Mouse (Mus musculus) MEL (cell line): ENCODE measurements around the gene Gosr2. TPM values are rescaled to one million over a fixed set of nuclear protein-coding genes. Genes with fewer than 3 reads are reported as not detected.

Source experiments
- DNase-seq: peaks from one replicate; pipeline ENCODE4 v3.0.0; 2011; ENCODE audit warnings: low read depth, low spot score
- H3K27ac ChIP-seq: 2 replicates; pipeline ENCODE4 v1.5.1; 2012; ENCODE audit warnings: low read depth, mild to moderate bottlenecking, control low read depth, low read length, moderate library complexity; ENCODE audit not compliant: control insufficient read depth
- H3K27me3 ChIP-seq, 2 experiments: fragments of 150-350 bp in 1 of 2; sonication (generic) in 1 of 2; 2 replicates each; pipeline ENCODE4 v1.6.1; 2012; ENCODE audit warnings: low read length in 2 of 2, mild to moderate bottlenecking in 2 of 2, improper control_type of control experiment in 1 of 2, moderate library complexity in 1 of 2; ENCODE audit not compliant: insufficient read depth in 2 of 2, control insufficient read depth in 1 of 2
- H3K36me3 ChIP-seq, 2 experiments: 2 replicates each; pipeline ENCODE4 v1.6.1; 2012 to 2014; ENCODE audit warnings: low read length in 2 of 2, improper control_type of control experiment in 1 of 2, inconsistent platforms in 1 of 2, mild to moderate bottlenecking in 1 of 2; ENCODE audit not compliant: insufficient read depth in 2 of 2, control insufficient read depth in 1 of 2
- H3K4me1 ChIP-seq, 2 experiments: fragments of 150-350 bp in 1 of 2; sonication (generic) in 1 of 2; 2 replicates each; pipeline ENCODE4 v1.6.1; 2012; ENCODE audit warnings: low read length in 2 of 2, improper control_type of control experiment in 1 of 2, mild to moderate bottlenecking in 1 of 2; ENCODE audit not compliant: insufficient read depth in 2 of 2, control insufficient read depth in 1 of 2
- H3K4me3 ChIP-seq, 2 experiments: fragments of 150-350 bp in 1 of 2; sonication (generic) in 1 of 2; 2 replicates each; pipeline ENCODE4 v1.5.1; 2012; ENCODE audit warnings: low read depth in 2 of 2, low read length in 2 of 2, mild to moderate bottlenecking in 2 of 2, moderate library complexity in 2 of 2, control low read depth in 1 of 2, improper control_type of control experiment in 1 of 2; ENCODE audit not compliant: control insufficient read depth in 1 of 2, insufficient read depth in 1 of 2
- H3K79me2 ChIP-seq: 2 replicates; pipeline ENCODE4 v1.6.1; 2012; ENCODE audit warnings: mild to moderate bottlenecking, low read length, moderate library complexity; ENCODE audit not compliant: control insufficient read depth, poor library complexity, insufficient read depth
- H3K9ac ChIP-seq: 2 replicates; pipeline ENCODE4 v1.6.1; 2012; ENCODE audit warnings: low read depth, mild to moderate bottlenecking, control low read depth, low read length, moderate library complexity; ENCODE audit not compliant: control insufficient read depth, poor library complexity, severe bottlenecking
- H3K9me3 ChIP-seq: fragments of 150-350 bp; sonication (generic); replicated peaks from 2 replicates; pipeline ENCODE4 v1.6.1; 2012; ENCODE audit warnings: mild to moderate bottlenecking, low read length, improper control_type of control experiment, moderate library complexity; ENCODE audit not compliant: insufficient read depth
- BHLHE40 ChIP-seq: IDR thresholded peaks from 2 replicates; pipeline ENCODE4 v1.6.1; 2012; ENCODE audit warnings: low read depth, mild to moderate bottlenecking, inconsistent platforms, low read length, improper control_type of control experiment, borderline replicate concordance
- CHD1 ChIP-seq: IDR thresholded peaks from 2 replicates; pipeline ENCODE4 v1.6.1; 2012; ENCODE audit warnings: low read depth, mild to moderate bottlenecking, inconsistent platforms, low read length, improper control_type of control experiment
- CTCF ChIP-seq, 3 experiments: IDR thresholded peaks in 2 of 3; conservative IDR thresholded peaks in 1 of 3; 2 replicates each; pipeline ENCODE4 v1.5.1; 2011 to 2012; ENCODE audit warnings: low read length in 3 of 3, low read depth in 2 of 3, mild to moderate bottlenecking in 2 of 3, improper control_type of control experiment in 1 of 3, inconsistent platforms in 1 of 3, mixed read lengths in 1 of 3, moderate library complexity in 1 of 3; ENCODE audit not compliant: control insufficient read depth in 1 of 3, insufficient read depth in 1 of 3, poor library complexity in 1 of 3, severe bottlenecking in 1 of 3
- E2F4 ChIP-seq: IDR thresholded peaks from 2 replicates; pipeline ENCODE4 v1.6.1; 2011; ENCODE audit warnings: low read depth, low read length, improper control_type of control experiment, borderline replicate concordance
- EP300 ChIP-seq, 2 experiments: IDR thresholded peaks; 2 replicates each; pipeline ENCODE4 v1.6.1; 2011; ENCODE audit warnings: improper control_type of control experiment in 2 of 2, low read length in 2 of 2, low read depth in 1 of 2, mild to moderate bottlenecking in 1 of 2
- ETS1 ChIP-seq: IDR thresholded peaks from 2 replicates; pipeline ENCODE4 v1.6.1; 2012; ENCODE audit warnings: low read depth, mild to moderate bottlenecking, inconsistent platforms, low read length, improper control_type of control experiment, moderate library complexity
- GABPA ChIP-seq: IDR thresholded peaks from 2 replicates; pipeline ENCODE4 v1.6.1; 2012; ENCODE audit warnings: low read depth, mild to moderate bottlenecking, inconsistent platforms, low read length, improper control_type of control experiment, moderate library complexity
- GATA1 ChIP-seq: IDR thresholded peaks from 2 replicates; pipeline ENCODE4 v1.6.1; 2011; ENCODE audit warnings: low read depth, low read length, improper control_type of control experiment
- HCFC1 ChIP-seq: IDR thresholded peaks from 2 replicates; pipeline ENCODE4 v1.6.1; 2012; ENCODE audit warnings: low read depth, mild to moderate bottlenecking, inconsistent platforms, low read length, improper control_type of control experiment, moderate library complexity
- JUND ChIP-seq: IDR thresholded peaks from 2 replicates; pipeline ENCODE4 v1.6.1; 2011; ENCODE audit warnings: low read depth, mild to moderate bottlenecking, improper control_type of control experiment, low read length
- KAT2A ChIP-seq: conservative IDR thresholded peaks from 2 replicates; pipeline ENCODE4 v1.6.1; 2012; ENCODE audit warnings: low read depth, low read length, improper control_type of control experiment, inconsistent platforms
- MAFK ChIP-seq: IDR thresholded peaks from 2 replicates; pipeline ENCODE4 v1.6.1; 2011; ENCODE audit warnings: low read depth, mild to moderate bottlenecking, low read length, improper control_type of control experiment, borderline replicate concordance
- MAX ChIP-seq: IDR thresholded peaks from 2 replicates; pipeline ENCODE4 v1.6.1; 2011; ENCODE audit warnings: low read length, improper control_type of control experiment
- MAZ ChIP-seq: IDR thresholded peaks from 2 replicates; pipeline ENCODE4 v1.6.1; 2012; ENCODE audit warnings: low read depth, mild to moderate bottlenecking, inconsistent platforms, low read length, improper control_type of control experiment
- MEF2A ChIP-seq: IDR thresholded peaks from 2 replicates; pipeline ENCODE4 v1.6.1; 2014; ENCODE audit warnings: low read depth, mild to moderate bottlenecking, inconsistent platforms, low read length, improper control_type of control experiment; ENCODE audit not compliant: poor library complexity, insufficient replicate concordance, severe bottlenecking; ENCODE audit errors: extremely low read depth
- MXI1 ChIP-seq: IDR thresholded peaks from 2 replicates; pipeline ENCODE4 v1.6.1; 2011; ENCODE audit warnings: mild to moderate bottlenecking, low read depth, low read length, improper control_type of control experiment
- MYB ChIP-seq: IDR thresholded peaks from 2 replicates; pipeline ENCODE4 v1.6.1; 2011; ENCODE audit warnings: mild to moderate bottlenecking, low read depth, low read length, improper control_type of control experiment
- MYC ChIP-seq: IDR thresholded peaks from 2 replicates; pipeline ENCODE4 v1.6.1; 2011; ENCODE audit warnings: low read depth, mild to moderate bottlenecking, low read length, improper control_type of control experiment, moderate library complexity
- NELFE ChIP-seq: IDR thresholded peaks from 2 replicates; pipeline ENCODE4 v1.6.1; 2011; ENCODE audit warnings: low read depth, low read length, improper control_type of control experiment
- POLR2A ChIP-seq, 2 experiments: IDR thresholded peaks; 2 replicates each; pipeline ENCODE4 v1.6.1; 2011 to 2012; ENCODE audit warnings: low read length in 2 of 2, mild to moderate bottlenecking in 2 of 2, control low read depth in 1 of 2, improper control_type of control experiment in 1 of 2, low read depth in 1 of 2, moderate library complexity in 1 of 2; ENCODE audit not compliant: control insufficient read depth in 1 of 2, insufficient read depth in 1 of 2, poor library complexity in 1 of 2
- POLR2AphosphoS2 ChIP-seq: IDR thresholded peaks from 2 replicates; pipeline ENCODE4 v1.6.1; 2011; ENCODE audit warnings: low read length, improper control_type of control experiment
- POLR2AphosphoS5 ChIP-seq: IDR thresholded peaks from 2 replicates; pipeline ENCODE4 v1.6.1; 2012; ENCODE audit warnings: low read depth, borderline replicate concordance, mild to moderate bottlenecking, inconsistent platforms, low read length, moderate library complexity, mixed read lengths
- RAD21 ChIP-seq: IDR thresholded peaks from 2 replicates; pipeline ENCODE4 v1.6.1; 2011; ENCODE audit warnings: mild to moderate bottlenecking, low read depth, low read length, improper control_type of control experiment
- RCOR1 ChIP-seq: IDR thresholded peaks from 2 replicates; pipeline ENCODE4 v1.6.1; 2012; ENCODE audit warnings: low read depth, mild to moderate bottlenecking, inconsistent platforms, low read length, improper control_type of control experiment
- SIN3A ChIP-seq: IDR thresholded peaks from 2 replicates; pipeline ENCODE4 v1.6.1; 2012; ENCODE audit warnings: low read length, improper control_type of control experiment, inconsistent platforms
- SMC3 ChIP-seq: IDR thresholded peaks from 2 replicates; pipeline ENCODE4 v1.6.1; 2011; ENCODE audit warnings: low read depth, low read length, improper control_type of control experiment
- TBP ChIP-seq: IDR thresholded peaks from 2 replicates; pipeline ENCODE4 v1.8.0; 2011; ENCODE audit warnings: low read depth, low read length, improper control_type of control experiment
- TCF12 ChIP-seq: IDR thresholded peaks from 2 replicates; pipeline ENCODE4 v1.6.1; 2014; ENCODE audit warnings: low read depth, mild to moderate bottlenecking, inconsistent platforms, low read length, improper control_type of control experiment, moderate library complexity
- UBTF ChIP-seq: IDR thresholded peaks from 2 replicates; pipeline ENCODE4 v1.6.1; 2012; ENCODE audit warnings: low read depth, mild to moderate bottlenecking, inconsistent platforms, low read length, improper control_type of control experiment, moderate library complexity, borderline replicate concordance; ENCODE audit not compliant: insufficient read depth
- USF1 ChIP-seq: IDR thresholded peaks from 2 replicates; pipeline ENCODE4 v1.6.1; 2014; ENCODE audit warnings: low read depth, mild to moderate bottlenecking, inconsistent platforms, low read length, improper control_type of control experiment, moderate library complexity
- USF2 ChIP-seq, 2 experiments: IDR thresholded peaks; 2 replicates each; pipeline ENCODE4 v1.6.1; 2011 to 2012; ENCODE audit warnings: improper control_type of control experiment in 2 of 2, low read length in 2 of 2, borderline replicate concordance in 1 of 2, inconsistent platforms in 1 of 2, low read depth in 1 of 2, mild to moderate bottlenecking in 1 of 2; ENCODE audit not compliant: insufficient read depth in 1 of 2
- ZC3H11A ChIP-seq: IDR thresholded peaks from 2 replicates; pipeline ENCODE4 v1.6.1; 2012; ENCODE audit warnings: low read depth, mild to moderate bottlenecking, inconsistent platforms, low read length, improper control_type of control experiment
- ZKSCAN1 ChIP-seq: IDR thresholded peaks from 2 replicates; pipeline ENCODE4 v1.6.1; 2012; ENCODE audit warnings: low read depth, mild to moderate bottlenecking, inconsistent platforms, low read length, improper control_type of control experiment, moderate library complexity
- ZMIZ1 ChIP-seq: IDR thresholded peaks from 2 replicates; pipeline ENCODE4 v1.6.1; 2012; ENCODE audit warnings: low read depth, mild to moderate bottlenecking, inconsistent platforms, low read length, improper control_type of control experiment, moderate library complexity
- ZNF384 ChIP-seq: IDR thresholded peaks from 2 replicates; pipeline ENCODE4 v1.6.1; 2012; ENCODE audit warnings: low read depth, mild to moderate bottlenecking, inconsistent platforms, low read length, improper control_type of control experiment
- polyA plus RNA-seq, 2 experiments: library from polyadenylated mRNA; stranded (reverse) in 1 of 2; unstranded in 1 of 2; fragments of >175 nt in 1 of 2; fragments of >200 nt in 1 of 2; gene quantifications; 2 replicates each; pipeline versions ENCODE4 v1.2.1 to v1.2.4; 2012; ENCODE audit warnings: low replicate concordance in 2 of 2, low read depth in 1 of 2; ENCODE audit not compliant: insufficient read length in 2 of 2, insufficient read depth in 1 of 2, missing spikeins in 1 of 2
- total RNA-seq: library from RNA; depleted of rRNA; stranded (reverse); fragments of 300-350 nt; gene quantifications from 2 replicates; pipeline ENCODE4 v1.2.3, GENCODE M21; 2012; rRNA removed

Gosr2 gene
- total RNA-seq = 135 and 149 TPM in 2 replicates
- 100 to 1,000 TPM in 1 of 2 experiments, not detected in 1; 101 TPM for polyA plus RNA-seq

GRCm38 (mm10) chr11:103697565-103698176 is at the start of gene Gosr2:
Gosr2 (minus strand) TSS chr11:103697898.
- Histone ChIP-seq H3K27me3 (no peaks in the 10 kb centered on the region; a peak in 1 of 4 replicates), H3K9ac (peak within 1 kb of the TSS; percentile 90), H3K9me3 (no peaks in the 10 kb centered on the region), H3K4me3 (peak within 1 kb of the TSS; percentile 86 to 90), H3K79me2 (peaks cover 26% of the 10 kb centered on the region), H3K27ac (peak within 1 kb of the TSS; percentile 90), H3K4me1 (peaks cover 2 to 3% of the 10 kb centered on the region in 2 experiments; a peak in 3 of 4 replicates), H3K36me3 (peaks cover 6 to 9% of the 10 kb centered on the region in 2 experiments)
- peak; percentile 96 for DNase-seq
- TF ChIP-seq MAZ (peak; percentile 79), MXI1 (peak; percentile 92), ZNF384 (no peak), ZC3H11A (peak; percentile 23; the same call in 1 of the 2 replicates), ZMIZ1 (peak; percentile 68; the same call in 1 of the 2 replicates), JUND (no peak), GATA1 (no peak), MYB (no peak), GABPA (no peak; the same call in 1 of the 2 replicates), EP300 (IDR thresholded peaks at IDR 0.05; ENCODE audit: low read depth in 1 of 2, low read length in 2 of 2) (peak in 1 of 2 experiments; percentile 8; a peak in 1 of 4 replicates), NELFE (peak; percentile 88), TCF12 (no peak; the same call in none of the 2 replicates), USF1 (no peak), ZKSCAN1 (no peak), SMC3 (peak; percentile 1; the same call in 1 of the 2 replicates), CHD1 (no peak), MYC (peak; percentile 61; the same call in 1 of the 2 replicates), POLR2A (IDR thresholded peaks at IDR 0.05; ENCODE audit: control insufficient read depth in 1 of 2, insufficient read depth in 1 of 2, low read depth in 1 of 2, low read length in 2 of 2, poor library complexity in 1 of 2) (peak; percentile 41 to 92; a peak in 3 of 4 replicates), POLR2AphosphoS5 (no peak), ETS1 (peak; percentile 67; the same call in 1 of the 2 replicates), BHLHE40 (no peak), RAD21 (no peak), E2F4 (no peak; the same call in 1 of the 2 replicates), USF2 (IDR thresholded peaks at IDR 0.05; ENCODE audit: borderline replicate concordance in 1 of 2, insufficient read depth in 1 of 2, low read depth in 1 of 2, low read length in 2 of 2) (no peak), MAX (peak; percentile 98), UBTF (0 out of 2 replicates have a peak, but pooled peaks have one; percentile 71), TBP (peak; percentile 75), MAFK (no peak), SIN3A (peak; percentile 94), MEF2A (no peak), CTCF (IDR thresholded peaks at IDR 0.05 in 2 of 3, conservative IDR thresholded peaks at IDR 0.05 in 1 of 3; ENCODE audit: control insufficient read depth in 1 of 3, insufficient read depth in 1 of 3, low read depth in 2 of 3, low read length in 3 of 3, poor library complexity in 1 of 3, severe bottlenecking in 1 of 3) (no peak; a peak in 1 of 6 replicates), KAT2A (peak; percentile 76), RCOR1 (0 out of 2 replicates have a peak, but pooled peaks have one; percentile 8), HCFC1 (peak; percentile 95), POLR2AphosphoS2 (no peak; the same call in 1 of the 2 replicates)
